Mouse (Mus musculus) heart, embryonic 16.5 days (tissue): Measurements from ENCODE around the gene Cdk5. TPM values are rescaled to one million over a fixed set of nuclear protein-coding genes. Genes with fewer than 3 reads are reported as not detected.
A peak's percentile ranks its signal among the peaks of the same experiment; 100 is the strongest.

Experiments used
- ATAC-seq: fragments of 200-750 bp; cut with Nextera tagmentation; replicated peaks from 2 replicates; pipeline ENCODE4 v1.8.0; 2017; ENCODE audit warnings: moderate number of reproducible peaks; ENCODE audit not compliant: insufficient read depth, low FRiP score; ENCODE audit errors: extremely low read depth
- H3K27ac ChIP-seq: fragments of 300-500 bp; sonication (generic); 2 replicates; pipeline ENCODE4 v1.5.1; 2014; ENCODE audit warnings: mild to moderate bottlenecking, low read length, control low read depth, moderate library complexity
- H3K27me3 ChIP-seq: fragments of 300-500 bp; sonication (generic); 2 replicates; pipeline ENCODE4 v1.6.1; 2014; ENCODE audit warnings: low read length, mixed read lengths; ENCODE audit not compliant: control insufficient read depth, insufficient read depth
- H3K36me3 ChIP-seq: fragments of 300-500 bp; sonication (generic); 2 replicates; pipeline ENCODE4 v1.6.1; 2014; ENCODE audit not compliant: control insufficient read depth, insufficient read depth
- H3K4me1 ChIP-seq: fragments of 300-500 bp; sonication (generic); 2 replicates; pipeline ENCODE4 v1.6.1; 2014; ENCODE audit warnings: low read length, mixed read lengths; ENCODE audit not compliant: control insufficient read depth, insufficient read depth
- H3K4me2 ChIP-seq: fragments of 300-500 bp; sonication (generic); 2 replicates; pipeline ENCODE4 v1.6.1; 2014; ENCODE audit warnings: low read depth, mild to moderate bottlenecking, control low read depth, low read length
- H3K4me3 ChIP-seq: fragments of 300-500 bp; sonication (generic); 2 replicates; pipeline ENCODE4 v1.5.1; 2014; ENCODE audit warnings: mild to moderate bottlenecking, control low read depth, low read length
- H3K9ac ChIP-seq: fragments of 300-500 bp; sonication (generic); 2 replicates; pipeline ENCODE4 v1.6.1; 2014; ENCODE audit warnings: low read length, control low read depth
- H3K9me3 ChIP-seq: fragments of 300-500 bp; sonication (generic); replicated peaks from 2 replicates; pipeline ENCODE4 v1.6.1; 2016; ENCODE audit warnings: low read length; ENCODE audit not compliant: control insufficient read depth
- WGBS: fragments of 180-500 bp; shearing (Covaris S2); extraction: QIAGEN DNeasy Blood & Tissue Kit; methylation state at CpG from one replicate; pipeline ENCODE4 v1.1.7; 2014; 5-methylcytosine and 5-hydroxymethylcytosine counted together
- polyA plus RNA-seq: library from polyadenylated mRNA; unstranded; fragments of >200 nt; fragmentation: Nextera tagmentation; extraction: Ambion mirVana; gene quantifications from 2 replicates; pipeline ENCODE4 v1.2.1, GENCODE M21; 2015

Cdk5 gene
- polyA plus RNA-seq, 1 experiment from 2014 or later, result 28.5 TPM

DNA sequence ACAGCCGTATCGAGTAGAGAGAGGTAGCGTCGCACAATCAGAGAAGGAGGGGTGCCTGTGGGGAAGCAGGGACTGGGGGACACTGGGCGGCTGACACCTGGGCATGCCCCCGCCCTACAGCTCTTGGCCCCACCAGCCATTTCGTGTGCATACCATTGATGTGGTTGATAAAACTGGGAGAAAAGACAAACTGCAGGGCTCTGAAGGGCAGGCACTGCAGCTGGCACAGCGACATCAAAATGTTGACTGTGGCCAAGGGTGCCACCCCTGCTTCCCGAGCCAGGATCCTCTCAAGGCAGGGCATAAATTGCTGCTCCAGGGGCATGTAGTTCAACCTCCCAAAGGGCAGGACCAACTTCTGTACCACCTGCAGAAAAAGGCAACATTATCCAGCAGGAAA, 18.7 kb upstream of the Cdk5 start:
- 76% methylated on average over 9 of the region's 9 CpGs for WGBS
- no peak overlapping the region for H3K9ac ChIP-seq
- H3K27ac ChIP-seq, result no peak overlapping the region
- no peaks in the 10 kb centered on the region for H3K9me3 ChIP-seq
- no peak overlapping the region for H3K4me3 ChIP-seq
- no peaks in the 10 kb centered on the region for H3K27me3 ChIP-seq
- no peak overlapping the region for H3K4me2 ChIP-seq
- no peak for ATAC-seq
- peaks cover 17% of the 10 kb centered on the region for H3K4me1 ChIP-seq
- peaks cover 42% of the 10 kb centered on the region for H3K36me3 ChIP-seq

DNA sequence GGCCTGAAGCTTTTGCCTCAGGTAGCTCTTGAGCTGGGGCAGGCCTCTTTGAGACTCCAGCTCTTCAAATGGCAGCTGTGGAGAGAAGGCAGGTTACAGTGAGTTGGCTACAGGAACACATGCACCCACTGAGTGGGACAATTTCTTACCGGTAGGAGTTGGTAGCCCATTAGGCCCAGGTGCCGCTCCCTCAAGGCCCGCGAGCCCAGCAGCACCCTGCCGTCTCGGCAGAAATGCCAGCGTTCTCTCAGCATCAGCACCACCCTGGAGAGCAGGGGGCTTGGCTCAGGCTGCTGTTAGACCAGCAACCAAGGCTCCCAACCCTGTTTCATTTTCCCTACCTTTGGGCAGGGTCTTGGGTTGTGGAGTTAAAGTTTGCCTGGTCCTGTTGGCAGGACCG, 17.9 kb upstream of the Cdk5 start:
- Histone ChIP-seq H3K27ac (no peak overlapping the region), H3K9me3 (no peaks in the 10 kb centered on the region), H3K4me2 (no peak overlapping the region), H3K36me3 (peaks cover 47% of the 10 kb centered on the region), H3K4me3 (no peak overlapping the region), H3K9ac (no peak overlapping the region), H3K4me1 (peaks cover 17% of the 10 kb centered on the region), H3K27me3 (no peaks in the 10 kb centered on the region)
- WGBS, result 91% methylated on average over 8 of the region's 8 CpGs
- no peak for ATAC-seq

DNA sequence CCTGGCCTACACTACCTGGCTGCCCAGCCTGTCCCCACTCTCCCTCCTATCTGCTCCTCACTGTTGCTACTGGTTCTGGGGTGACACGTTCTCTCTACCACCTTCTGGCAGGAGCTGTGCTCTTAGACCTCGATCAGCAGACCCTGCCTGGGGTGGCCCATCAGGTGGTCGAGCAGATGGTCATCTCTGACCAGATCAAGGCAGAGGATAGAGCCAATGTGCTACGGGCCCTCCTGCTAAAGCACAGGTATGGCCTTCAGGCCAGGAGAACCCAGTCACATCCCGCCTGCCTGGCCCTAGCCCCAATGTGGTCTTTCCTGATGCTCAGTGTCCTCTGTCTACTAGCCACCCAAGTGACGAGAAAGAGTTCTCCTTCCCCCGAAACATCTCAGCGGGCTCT, 10.7 kb upstream of the Cdk5 start:
- Histone ChIP-seq H3K27me3 (no peaks in the 10 kb centered on the region), H3K9me3 (no peaks in the 10 kb centered on the region), H3K4me2 (no peak overlapping the region), H3K4me1 (no peaks in the 10 kb centered on the region; the same call in 1 of the 2 replicates), H3K9ac (no peak overlapping the region), H3K36me3 (peaks cover 54% of the 10 kb centered on the region), H3K4me3 (no peak overlapping the region), H3K27ac (no peak overlapping the region)
- WGBS, result 85% methylated on average over 8 of the region's 8 CpGs
- ATAC-seq, result no peak

DNA sequence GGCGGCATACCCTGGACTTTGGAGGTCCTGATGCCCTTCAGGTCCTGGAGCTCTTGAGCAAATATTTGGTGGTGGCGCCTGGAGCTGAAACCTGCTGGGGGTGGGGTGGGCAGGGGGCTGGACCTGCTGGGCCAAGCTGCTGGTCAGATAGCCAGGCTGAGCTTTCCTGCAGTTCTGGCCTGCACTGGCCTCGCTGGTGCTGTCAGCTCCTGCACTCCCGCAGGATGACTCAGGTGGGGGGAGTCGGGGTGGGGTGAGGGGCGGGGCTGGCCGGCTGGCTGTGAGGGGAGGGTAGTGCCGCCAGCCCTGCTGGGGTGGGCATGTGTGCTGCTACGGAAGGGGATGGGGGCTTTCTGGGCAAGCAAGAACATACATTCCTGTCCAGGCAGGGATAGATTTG, 5.3 kb upstream of the Cdk5 start:
- Histone ChIP-seq H3K36me3 (peaks cover 20% of the 10 kb centered on the region), H3K9ac (no peak overlapping the region), H3K27me3 (no peaks in the 10 kb centered on the region), H3K9me3 (no peaks in the 10 kb centered on the region), H3K27ac (no peak overlapping the region), H3K4me1 (peaks cover 28% of the 10 kb centered on the region), H3K4me3 (no peak overlapping the region), H3K4me2 (no peak overlapping the region)
- ATAC-seq, result no peak
- WGBS, result 31% methylated on average over 8 of the region's 9 CpGs

DNA sequence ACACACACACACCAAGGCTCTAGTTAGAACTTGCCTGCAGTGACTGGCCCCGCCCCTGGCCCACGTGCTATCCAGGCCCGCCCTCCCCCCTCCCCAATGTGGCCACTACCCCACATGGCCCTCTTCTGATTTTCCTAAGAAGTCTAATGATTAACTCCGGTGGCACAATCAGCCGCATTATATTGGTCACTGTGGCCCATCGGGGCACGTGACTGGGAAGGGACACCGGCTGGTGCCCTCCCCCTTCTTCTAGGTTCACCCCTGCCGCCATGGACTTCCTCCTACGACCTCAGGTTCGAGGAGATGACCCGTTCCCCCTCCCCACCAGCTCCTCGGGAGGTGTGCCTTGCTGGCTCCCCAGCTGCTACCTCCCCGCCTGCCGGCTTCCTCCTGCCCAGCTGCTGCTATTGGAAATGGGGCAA, 4.7 kb upstream of the Cdk5 start:
- peaks cover 28% of the 10 kb centered on the region for H3K4me1 ChIP-seq
- WGBS, result 26% methylated on average over 15 of the region's 15 CpGs
- ATAC-seq, result no peak
- H3K4me2 ChIP-seq, result no peak overlapping the region
- H3K9me3 ChIP-seq, result no peaks in the 10 kb centered on the region
- no peaks in the 10 kb centered on the region for H3K27me3 ChIP-seq
- no peak overlapping the region for H3K27ac ChIP-seq
- no peak overlapping the region for H3K4me3 ChIP-seq
- peaks cover 20% of the 10 kb centered on the region for H3K36me3 ChIP-seq
- no peak overlapping the region for H3K9ac ChIP-seq

DNA sequence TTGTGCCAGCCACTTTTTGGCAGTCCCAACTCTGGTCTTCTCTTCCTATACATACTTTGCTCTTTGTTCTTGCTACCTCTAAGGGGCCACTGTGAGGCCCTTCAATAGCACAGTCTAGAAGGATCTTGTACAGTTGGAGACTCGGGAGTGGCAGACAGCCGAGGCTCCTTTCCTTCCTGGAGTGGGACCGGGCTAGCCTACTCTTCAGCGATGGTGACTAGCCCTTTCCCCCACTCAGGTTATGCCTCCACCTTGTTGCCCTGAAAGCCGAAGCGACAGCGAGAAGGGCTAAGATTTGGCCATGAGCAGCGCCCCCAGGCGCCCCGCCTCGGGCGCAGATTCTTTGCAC, 3.9 kb upstream of the Cdk5 start:
- Histone ChIP-seq H3K9me3 (no peaks in the 10 kb centered on the region), H3K4me1 (peaks cover 33% of the 10 kb centered on the region), H3K36me3 (peaks cover 16% of the 10 kb centered on the region), H3K27me3 (no peaks in the 10 kb centered on the region), H3K27ac (no peak overlapping the region), H3K9ac (peak overlapping the region; percentile 82; the same call in 1 of the 2 replicates), H3K4me3 (no peak overlapping the region), H3K4me2 (peak overlapping the region; percentile 92; the same call in 1 of the 2 replicates)
- ATAC-seq, result no peak
- 45% methylated on average over 12 of the region's 12 CpGs for WGBS

DNA sequence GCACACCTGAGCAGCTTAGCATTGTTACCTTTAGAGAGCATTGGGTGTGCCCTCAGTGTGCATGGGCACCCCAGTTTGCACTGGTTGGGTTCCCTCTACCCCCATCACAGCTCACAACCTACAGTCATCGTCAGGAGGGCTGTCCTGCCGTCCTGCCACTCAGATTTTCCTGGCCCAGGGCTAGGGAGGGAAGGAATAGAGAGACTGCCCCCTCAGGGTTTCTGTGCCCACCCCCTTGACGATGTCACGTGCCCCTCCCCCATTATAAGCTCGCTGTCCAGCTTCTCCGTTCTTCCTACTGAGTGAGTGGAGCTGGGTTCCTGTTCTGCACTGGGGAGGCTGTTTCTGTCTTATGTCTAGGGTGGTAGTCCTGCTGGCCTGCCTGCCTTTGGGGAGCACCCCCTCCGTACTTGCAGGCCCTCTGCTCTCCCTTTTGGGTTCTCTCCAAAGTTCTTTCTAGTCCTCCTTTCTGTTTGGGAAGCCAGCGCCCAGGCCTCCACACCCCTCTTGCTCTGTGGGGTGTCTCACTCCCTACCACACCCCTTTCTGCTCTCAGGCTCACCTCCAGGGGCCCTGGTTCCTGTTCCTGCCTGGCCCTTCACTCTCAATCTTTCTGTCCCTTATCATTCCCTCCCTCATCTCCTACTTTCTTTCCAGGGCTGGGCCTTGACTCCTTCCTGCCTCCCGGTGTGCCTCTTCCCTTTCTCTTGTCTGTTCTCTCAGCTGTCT, 3.4 kb upstream of the Cdk5 start:
- Histone ChIP-seq H3K9ac (peak overlapping the region; percentile 82), H3K36me3 (peaks cover 11% of the 10 kb centered on the region; the same call in 1 of the 2 replicates), H3K27me3 (no peaks in the 10 kb centered on the region), H3K4me1 (peaks cover 33% of the 10 kb centered on the region), H3K4me3 (peak overlapping the region; percentile 79), H3K9me3 (no peaks in the 10 kb centered on the region), H3K4me2 (peak overlapping the region; percentile 92), H3K27ac (no peak overlapping the region)
- no peak for ATAC-seq
- WGBS, result 18% methylated on average over 9 of the region's 9 CpGs

DNA sequence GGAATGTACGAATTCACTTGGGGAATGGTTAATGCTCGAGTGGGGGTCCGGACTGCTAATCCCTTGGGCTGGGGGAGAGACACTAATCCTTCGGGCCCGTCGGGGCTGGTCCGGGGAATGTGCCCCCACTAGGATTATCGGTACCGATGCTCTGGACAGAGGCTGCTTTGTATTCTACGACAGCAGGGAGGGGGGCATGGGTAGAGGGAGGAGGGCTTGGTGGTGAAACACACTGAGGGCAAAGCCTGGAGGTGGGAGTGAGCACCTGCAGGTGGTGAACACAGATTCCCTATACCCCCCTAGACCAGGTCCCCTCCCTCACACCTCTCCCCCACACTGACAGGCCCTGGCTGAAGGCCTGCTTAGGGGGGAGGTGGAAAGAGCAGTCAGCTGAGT, 2.7 kb upstream of the Cdk5 start:
- 0 out of 2 replicates have a peak, but pooled peaks have one; percentile 1 for ATAC-seq
- H3K4me2 ChIP-seq, result peak overlapping the region; percentile 92
- H3K9me3 ChIP-seq, result no peaks in the 10 kb centered on the region
- peak overlapping the region; percentile 79 for H3K4me3 ChIP-seq
- H3K27me3 ChIP-seq, result no peaks in the 10 kb centered on the region
- peak overlapping the region; percentile 82 for H3K9ac ChIP-seq
- H3K4me1 ChIP-seq, result peaks cover 33% of the 10 kb centered on the region
- peak overlapping the region; percentile 97; the same call in 1 of the 2 replicates for H3K27ac ChIP-seq
- WGBS, result 3% methylated on average over 10 of the region's 10 CpGs
- H3K36me3 ChIP-seq, result peaks cover 11% of the 10 kb centered on the region; the same call in 1 of the 2 replicates

DNA sequence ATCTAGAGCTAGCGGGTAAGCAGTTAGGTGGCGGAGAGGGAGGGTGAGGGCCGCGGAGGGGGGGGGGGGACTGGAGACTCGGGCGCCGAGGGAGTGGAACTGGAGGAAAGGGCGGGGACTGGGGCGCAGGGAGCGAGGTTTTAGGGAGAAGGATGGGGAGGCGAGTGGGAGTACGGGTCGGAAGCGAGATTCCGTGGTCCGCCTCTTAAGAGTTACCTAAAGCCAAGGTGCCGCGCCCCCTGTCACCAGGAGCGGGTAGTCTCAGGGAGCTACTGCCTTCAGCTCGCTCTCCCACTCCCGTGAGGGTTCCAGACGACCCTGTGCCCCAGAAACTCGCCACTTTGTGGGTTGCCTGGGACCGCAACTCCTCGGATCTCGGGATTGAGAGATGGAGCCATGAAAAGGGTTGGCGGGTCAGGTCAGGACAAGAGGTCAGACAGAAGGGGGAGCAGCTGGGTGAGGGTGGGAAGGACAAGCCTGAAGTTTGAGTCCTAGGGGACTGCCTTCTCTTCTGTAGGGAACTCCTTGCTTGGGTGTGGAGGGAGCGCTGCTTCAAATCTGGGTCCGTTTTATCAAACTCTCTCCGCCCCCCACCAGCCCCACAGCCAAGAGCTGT, 2.2 kb upstream of the Cdk5 start:
- ATAC-seq, result 0 out of 2 replicates have a peak, but pooled peaks have one; percentile 2
- Histone ChIP-seq H3K9me3 (no peaks in the 10 kb centered on the region), H3K36me3 (peaks cover 8% of the 10 kb centered on the region; the same call in 1 of the 2 replicates), H3K4me3 (peak overlapping the region; percentile 79), H3K4me1 (peaks cover 33% of the 10 kb centered on the region), H3K27ac (peak overlapping the region; percentile 97), H3K27me3 (no peaks in the 10 kb centered on the region), H3K4me2 (peak overlapping the region; percentile 92), H3K9ac (peak overlapping the region; percentile 82)
- under 1% methylated on average over 30 of the region's 30 CpGs for WGBS
